Mouse (Mus musculus) midbrain, embryonic 11.5 days (tissue): ENCODE measurements around the gene Aamp. TPM values are rescaled to one million over a fixed set of nuclear protein-coding genes. Genes with fewer than 3 reads are reported as not detected.

Experiments used
- ATAC-seq: fragments of 200-750 bp; cut with Nextera tagmentation; 2 replicates; pipeline ENCODE4 v1.8.0; 2017; ENCODE audit warnings: moderate TSS enrichment, moderate library complexity; ENCODE audit not compliant: low FRiP score
- DNase-seq: peaks from one replicate; pipeline ENCODE4 v3.0.0; 2015; ENCODE audit warnings: low spot score; ENCODE audit errors: missing footprints
- H3K27ac ChIP-seq: fragments of 300-500 bp; sonication (generic); 2 replicates; pipeline ENCODE4 v1.5.1; 2014; ENCODE audit warnings: low read depth, low read length
- H3K27me3 ChIP-seq: fragments of 300-500 bp; sonication (generic); 2 replicates; pipeline ENCODE4 v1.6.1; 2014; ENCODE audit warnings: mild to moderate bottlenecking, low read length, moderate library complexity, mixed read lengths; ENCODE audit not compliant: control insufficient read depth, insufficient read depth
- H3K36me3 ChIP-seq: fragments of 300-500 bp; sonication (generic); 2 replicates; pipeline ENCODE4 v1.6.1; 2014; ENCODE audit warnings: mild to moderate bottlenecking, low read length, moderate library complexity, mixed read lengths; ENCODE audit not compliant: control insufficient read depth, insufficient read depth
- H3K4me1 ChIP-seq: fragments of 300-500 bp; sonication (generic); 2 replicates; pipeline ENCODE4 v1.6.1; 2014; ENCODE audit warnings: low read length; ENCODE audit not compliant: control insufficient read depth, insufficient read depth
- H3K4me2 ChIP-seq: fragments of 300-500 bp; sonication (generic); 2 replicates; pipeline ENCODE4 v1.6.1; 2014; ENCODE audit warnings: mild to moderate bottlenecking, moderate library complexity
- H3K4me3 ChIP-seq: fragments of 300-500 bp; sonication (generic); 2 replicates; pipeline ENCODE4 v1.5.1; 2014; ENCODE audit warnings: low read depth, low read length
- H3K9ac ChIP-seq: fragments of 300-500 bp; sonication (generic); 2 replicates; pipeline ENCODE4 v1.6.1; 2014; ENCODE audit warnings: low read length
- H3K9me3 ChIP-seq: fragments of 300-500 bp; sonication (generic); 2 replicates; pipeline ENCODE4 v1.6.1; 2016; ENCODE audit warnings: low read length; ENCODE audit not compliant: control insufficient read depth
- WGBS: fragments of 180-500 bp; shearing (Covaris S2); extraction: QIAGEN DNeasy Blood & Tissue Kit; methylation state at CpG from one replicate; pipeline ENCODE4 v1.1.7; 2014; 5-methylcytosine and 5-hydroxymethylcytosine counted together
- polyA plus RNA-seq: library from polyadenylated mRNA; unstranded; fragments of >200 nt; fragmentation: Nextera tagmentation; extraction: Ambion mirVana; gene quantifications from 2 replicates; pipeline ENCODE4 v1.2.1, GENCODE M21; 2014

The Aamp gene
- polyA plus RNA-seq, 1 experiment from 2014 or later, result 186 TPM

DNA sequence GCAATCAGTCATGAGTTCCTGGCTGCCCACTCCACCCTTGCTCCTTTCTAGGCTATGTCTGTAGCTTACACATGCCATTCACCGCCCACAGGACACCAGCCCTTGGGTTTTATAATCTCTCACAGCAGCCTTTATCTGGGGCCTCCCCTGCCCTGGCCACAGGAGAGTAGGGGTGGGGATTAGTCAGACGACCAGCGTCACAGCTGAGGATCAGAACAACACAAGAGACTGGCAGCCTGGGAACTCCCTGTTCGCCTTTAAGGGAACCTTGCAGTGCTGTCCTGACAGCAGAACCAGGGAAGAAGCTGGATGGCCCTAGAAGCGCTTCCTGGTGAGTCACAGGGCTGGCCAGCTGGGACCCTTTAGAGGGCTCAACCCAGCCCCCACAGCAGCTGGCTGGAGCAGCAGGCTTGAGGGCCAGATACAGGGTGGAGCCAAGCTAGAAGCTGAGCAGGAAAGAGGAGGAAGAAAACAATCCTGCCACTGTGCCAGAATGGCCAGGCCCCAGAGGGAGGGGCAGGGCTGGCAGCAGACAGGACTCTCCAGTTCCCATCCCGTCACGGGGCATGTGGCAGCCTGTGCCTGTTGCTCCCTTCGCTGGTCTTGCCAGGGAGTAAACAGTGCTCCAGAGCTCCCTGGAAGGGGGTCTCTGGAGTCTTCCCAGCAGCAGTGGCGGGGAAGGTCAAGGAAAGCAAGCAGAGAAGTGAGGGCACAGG lies 11.1 kb upstream of the Aamp start:
- Histone ChIP-seq H3K4me2 (peak overlapping the region; percentile 19; the same call in 1 of the 2 replicates), H3K36me3 (no peaks in the 10 kb centered on the region), H3K9ac (peak overlapping the region; percentile 38), H3K4me3 (no peak overlapping the region), H3K4me1 (peaks cover 12% of the 10 kb centered on the region), H3K27ac (peak overlapping the region; percentile 57), H3K9me3 (no peaks in the 10 kb centered on the region), H3K27me3 (no peaks in the 10 kb centered on the region)
- peak; percentile 85 for DNase-seq
- ATAC-seq, result peak; percentile 75
- WGBS, result 21% methylated on average over 9 of the region's 9 CpGs

DNA sequence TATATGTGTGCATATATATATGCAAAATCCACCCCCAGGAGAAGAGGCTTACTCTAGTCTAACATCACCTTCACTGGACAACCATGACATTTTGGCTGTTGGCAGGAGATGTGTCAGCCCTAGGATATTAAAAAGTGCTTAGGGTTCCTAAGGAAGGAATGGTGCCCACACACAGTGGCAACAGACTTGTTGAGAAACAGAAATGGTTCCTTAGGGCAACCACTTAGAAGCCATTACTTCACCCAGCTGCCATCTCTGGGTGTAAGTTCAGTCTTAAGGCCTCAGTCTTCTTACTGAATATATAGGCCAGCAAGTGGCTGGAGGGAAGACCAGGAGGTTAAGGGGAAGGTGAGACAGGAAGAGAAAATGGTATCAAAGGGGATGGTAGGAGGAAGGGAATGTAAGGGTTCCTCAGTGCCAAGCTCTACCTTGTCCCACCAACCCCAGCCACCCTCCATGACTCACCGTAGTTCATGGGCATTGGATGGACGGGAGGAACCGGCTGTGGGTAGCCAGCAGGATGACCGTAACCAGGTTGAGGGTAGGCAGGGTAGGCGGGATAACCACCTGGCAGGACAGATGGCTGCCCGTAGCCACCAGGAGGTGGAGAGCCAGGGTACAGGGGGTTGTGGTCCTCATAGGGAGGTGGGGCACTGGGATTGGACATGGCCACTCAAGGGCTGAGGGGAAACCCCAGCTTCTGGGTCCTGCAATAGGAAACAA lies 10.4 kb upstream of the Aamp start:
- H3K4me3 ChIP-seq, result no peak overlapping the region
- 93% methylated on average over 6 of the region's 6 CpGs for WGBS

DNA sequence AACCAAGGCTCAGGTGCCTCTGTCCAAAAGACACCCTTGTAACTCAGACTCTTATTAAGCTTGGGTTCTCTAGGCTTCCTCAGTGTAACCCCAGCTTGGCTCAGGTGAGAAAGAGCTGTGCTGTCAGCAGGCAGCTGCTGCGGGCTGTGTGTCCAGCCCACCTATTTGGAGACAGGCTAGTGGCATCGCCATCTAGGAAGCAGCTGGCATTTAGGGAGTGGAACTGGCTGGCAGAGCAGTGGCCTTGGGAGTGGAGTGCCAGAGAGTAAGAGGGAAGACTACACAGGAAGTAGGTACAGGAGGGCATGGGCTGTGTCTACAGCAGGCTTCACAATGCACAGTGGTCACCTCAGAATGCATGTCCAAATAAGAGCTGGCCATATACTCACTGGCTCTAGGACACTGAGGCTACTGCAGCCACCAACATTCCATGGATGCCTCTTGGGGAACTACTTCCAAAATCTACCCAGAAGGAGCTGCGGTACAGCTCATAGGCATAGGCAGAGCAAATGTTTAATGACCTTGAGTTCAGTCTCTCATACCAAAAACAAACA lies 9.6 kb upstream of the Aamp start:
- Histone ChIP-seq H3K27ac (no peak overlapping the region), H3K4me1 (peaks cover 12% of the 10 kb centered on the region), H3K9me3 (no peaks in the 10 kb centered on the region), H3K36me3 (no peaks in the 10 kb centered on the region), H3K4me3 (no peak overlapping the region), H3K9ac (no peak overlapping the region), H3K27me3 (no peaks in the 10 kb centered on the region), H3K4me2 (no peak overlapping the region)
- no peak for ATAC-seq
- WGBS, result 96% methylated on average over 3 of the region's 3 CpGs
- no peak for DNase-seq

More for the DNA sequence above, 10.4 kb upstream of the Aamp start:
- no peaks in the 10 kb centered on the region for H3K9me3 ChIP-seq
- ATAC-seq (peak; percentile 31; the same call in 1 of the 2 replicates), DNase-seq (no peak)
- H3K4me1 ChIP-seq, result peaks cover 12% of the 10 kb centered on the region
- no peak overlapping the region for H3K9ac ChIP-seq
- H3K36me3 ChIP-seq, result no peaks in the 10 kb centered on the region
- H3K27me3 ChIP-seq, result no peaks in the 10 kb centered on the region
- H3K4me2 ChIP-seq, result no peak overlapping the region
- H3K27ac ChIP-seq, result peak overlapping the region; percentile 25; the same call in 1 of the 2 replicates

DNA sequence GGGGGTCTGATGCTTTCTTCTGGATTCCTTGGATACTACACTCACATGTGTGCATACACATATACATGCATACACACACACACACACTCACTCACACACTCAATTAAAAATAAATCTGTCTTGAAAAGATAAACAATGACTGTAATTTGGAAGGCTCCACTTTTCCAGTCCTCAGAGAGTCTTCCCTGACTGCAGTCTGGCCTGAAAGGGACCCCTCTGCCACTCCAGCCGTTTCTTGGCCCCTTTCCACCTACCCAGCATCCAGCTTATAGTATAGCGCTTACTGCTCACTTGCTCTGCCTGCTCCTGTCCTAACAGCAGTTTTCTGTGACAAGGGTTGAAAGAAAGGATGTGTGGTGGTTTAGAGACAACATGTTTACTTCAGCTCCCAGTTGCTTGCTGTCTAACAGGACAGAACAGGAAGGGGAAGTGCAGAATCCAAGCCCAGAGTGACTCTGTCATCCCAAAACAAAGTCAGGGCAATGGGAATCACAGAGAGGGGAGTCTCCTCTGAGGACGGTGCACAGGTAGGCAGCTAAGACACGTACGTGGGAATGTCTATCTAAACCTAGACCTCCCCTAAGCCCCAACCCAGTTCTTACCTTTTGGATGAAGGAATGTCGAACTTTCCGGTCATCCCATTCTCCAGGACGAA lies 8.9 kb upstream of the Aamp start:
- H3K9ac ChIP-seq, result no peak overlapping the region
- H3K4me2 ChIP-seq, result no peak overlapping the region
- no peak for DNase-seq
- WGBS, result 91% methylated on average over 8 of the region's 8 CpGs
- H3K27me3 ChIP-seq, result no peaks in the 10 kb centered on the region
- H3K4me1 ChIP-seq, result peaks cover 12% of the 10 kb centered on the region
- H3K4me3 ChIP-seq, result no peak overlapping the region
- H3K36me3 ChIP-seq, result no peaks in the 10 kb centered on the region
- no peaks in the 10 kb centered on the region for H3K9me3 ChIP-seq
- no peak for ATAC-seq
- H3K27ac ChIP-seq, result no peak overlapping the region

DNA sequence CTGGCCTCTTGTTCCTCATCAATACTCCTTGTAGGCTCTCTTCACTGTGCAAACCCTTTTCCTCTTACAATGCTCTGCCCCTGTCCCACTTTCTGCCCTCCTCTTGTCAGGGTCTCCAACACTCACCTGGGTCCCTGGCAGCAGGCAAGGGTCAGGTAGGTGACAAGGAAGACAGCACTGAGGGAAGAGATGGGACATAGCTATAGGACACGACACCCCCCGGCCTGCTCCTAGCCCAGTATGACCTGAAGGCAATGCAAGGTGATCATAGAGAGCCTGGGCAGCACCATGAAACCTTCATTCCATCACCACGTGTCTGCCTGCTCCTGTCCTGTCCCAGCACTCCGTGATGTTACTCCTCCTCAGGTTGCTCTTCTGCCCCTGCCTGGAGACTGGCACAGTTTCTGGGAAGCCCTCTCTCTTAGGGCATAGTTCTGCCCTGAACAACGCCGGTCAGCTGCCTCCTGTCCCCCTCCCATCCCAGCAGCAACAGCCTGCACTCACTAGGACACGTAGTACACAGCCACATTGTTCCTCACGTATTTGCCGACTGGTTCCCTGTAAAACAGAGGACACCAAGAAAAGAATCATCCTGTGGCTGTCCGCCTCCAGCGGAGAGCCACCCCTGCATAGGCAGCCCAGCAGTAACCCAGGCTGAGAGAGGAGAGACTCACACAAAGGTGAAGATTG lies 7.9 kb upstream of the Aamp start:
- H3K36me3 ChIP-seq, result no peaks in the 10 kb centered on the region
- H3K4me3 ChIP-seq, result no peak overlapping the region
- H3K4me2 ChIP-seq, result no peak overlapping the region
- H3K27me3 ChIP-seq, result no peaks in the 10 kb centered on the region
- no peak overlapping the region for H3K27ac ChIP-seq
- ATAC-seq (no peak), DNase-seq (no peak)
- H3K9ac ChIP-seq, result no peak overlapping the region
- peaks cover 12% of the 10 kb centered on the region for H3K4me1 ChIP-seq
- H3K9me3 ChIP-seq, result no peaks in the 10 kb centered on the region
- WGBS, result 87% methylated on average over 11 of the region's 11 CpGs

DNA sequence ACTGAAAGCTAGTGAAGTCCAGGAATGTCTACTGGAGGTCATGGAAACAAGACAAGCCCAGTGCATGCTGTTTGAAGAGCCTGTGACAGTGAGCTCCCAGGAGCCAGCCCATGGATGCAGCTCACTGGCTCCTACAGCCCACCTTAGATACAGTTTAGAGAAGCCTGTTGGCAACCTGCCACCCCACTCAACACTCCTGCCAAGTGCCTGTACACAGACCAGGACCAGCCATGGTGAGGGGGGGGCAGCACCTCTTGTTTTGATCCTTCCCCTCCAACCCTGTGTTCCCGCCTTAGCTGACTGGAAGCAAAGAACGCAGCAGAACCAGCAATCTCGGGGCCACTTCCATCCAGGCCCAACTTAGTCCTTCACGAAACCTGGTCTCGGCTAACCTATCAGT lies 5.6 kb upstream of the Aamp start:
- no peak for ATAC-seq
- Histone ChIP-seq H3K27ac (no peak overlapping the region), H3K9ac (no peak overlapping the region), H3K27me3 (no peaks in the 10 kb centered on the region), H3K4me2 (no peak overlapping the region), H3K4me3 (no peak overlapping the region), H3K9me3 (no peaks in the 10 kb centered on the region), H3K4me1 (peaks cover 9% of the 10 kb centered on the region), H3K36me3 (no peaks in the 10 kb centered on the region)
- 93% methylated on average over 5 of the region's 5 CpGs for whole genome bisulfite sequencing
- DNase-seq, result no peak

DNA sequence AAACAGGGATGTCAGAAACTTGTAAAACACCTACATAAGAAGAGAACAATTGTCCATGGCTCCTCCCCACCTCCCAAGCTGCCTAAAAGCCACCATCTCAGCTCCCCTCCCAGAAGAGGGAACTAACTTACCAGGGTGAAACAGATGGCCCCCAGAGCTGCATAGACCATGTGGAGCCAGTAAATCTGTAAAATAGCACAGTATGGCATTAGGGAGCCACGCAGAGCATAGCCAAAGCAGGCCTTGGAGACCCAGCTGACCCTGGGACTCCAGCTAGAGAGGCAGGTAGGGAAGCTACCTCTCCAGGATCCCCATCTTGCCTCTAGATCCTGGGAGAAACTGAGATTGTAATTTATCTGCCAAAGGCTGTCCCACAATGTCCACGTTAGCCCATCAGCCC lies 5.2 kb upstream of the Aamp start:
- 86% methylated on average over 2 of the region's 2 CpGs for WGBS
- no peak overlapping the region for H3K9ac ChIP-seq
- DNase-seq (no peak), ATAC-seq (no peak)
- no peak overlapping the region for H3K27ac ChIP-seq
- no peaks in the 10 kb centered on the region for H3K27me3 ChIP-seq
- H3K4me1 ChIP-seq, result peaks cover 7% of the 10 kb centered on the region
- H3K36me3 ChIP-seq, result no peaks in the 10 kb centered on the region
- H3K9me3 ChIP-seq, result no peaks in the 10 kb centered on the region
- no peak overlapping the region for H3K4me2 ChIP-seq
- H3K4me3 ChIP-seq, result no peak overlapping the region

DNA sequence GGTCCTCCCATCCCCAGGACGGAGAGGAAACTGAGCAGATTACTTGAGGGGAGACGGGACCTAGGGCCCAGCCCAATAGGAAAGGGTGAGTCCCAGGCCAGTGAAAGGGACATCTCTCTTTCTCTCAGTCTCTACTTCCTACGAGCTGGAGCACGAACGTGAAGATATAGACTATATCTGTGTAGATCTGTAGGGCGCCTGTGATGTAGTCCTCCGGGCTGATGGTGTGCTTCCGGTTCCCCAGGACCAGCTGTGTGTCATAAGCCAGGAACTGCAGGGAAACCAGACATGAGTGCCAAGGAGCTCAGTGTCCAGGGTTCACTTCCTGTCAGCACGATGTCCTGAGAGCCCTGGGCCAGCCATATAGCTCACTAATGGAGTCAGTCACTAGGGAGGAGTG lies 4.7 kb upstream of the Aamp start:
- ATAC-seq (no peak), DNase-seq (no peak)
- H3K9me3 ChIP-seq, result no peaks in the 10 kb centered on the region
- H3K36me3 ChIP-seq, result no peaks in the 10 kb centered on the region
- H3K27me3 ChIP-seq, result no peaks in the 10 kb centered on the region
- H3K4me2 ChIP-seq, result no peak overlapping the region
- H3K9ac ChIP-seq, result no peak overlapping the region
- WGBS, result 94% methylated on average over 9 of the region's 9 CpGs
- H3K4me3 ChIP-seq, result no peak overlapping the region
- H3K4me1 ChIP-seq, result peaks cover 7% of the 10 kb centered on the region
- H3K27ac ChIP-seq, result no peak overlapping the region
